Mouse (Mus musculus) kidney, postnatal 25 days (tissue): ENCODE results near the gene Mcrip2.
A peak's percentile ranks its signal among the peaks of the same experiment; 100 is the strongest.

ENCODE experiments used
- DNase-seq, 2 experiments: peaks; one replicate each; pipeline ENCODE4 v3.0.0; 2021; ENCODE audit warnings: mixed read lengths in 2 of 2

Gene Mcrip2

GRCm38 (mm10) chr17:25833291-25833663 is 35.3 kb downstream of the Mcrip2 start, which contains the start of gene Stub1:
TSS of gene Stub1 (minus strand) at chr17:25833404.
- DNase-seq: peak; percentile 96 to 98

DNA sequence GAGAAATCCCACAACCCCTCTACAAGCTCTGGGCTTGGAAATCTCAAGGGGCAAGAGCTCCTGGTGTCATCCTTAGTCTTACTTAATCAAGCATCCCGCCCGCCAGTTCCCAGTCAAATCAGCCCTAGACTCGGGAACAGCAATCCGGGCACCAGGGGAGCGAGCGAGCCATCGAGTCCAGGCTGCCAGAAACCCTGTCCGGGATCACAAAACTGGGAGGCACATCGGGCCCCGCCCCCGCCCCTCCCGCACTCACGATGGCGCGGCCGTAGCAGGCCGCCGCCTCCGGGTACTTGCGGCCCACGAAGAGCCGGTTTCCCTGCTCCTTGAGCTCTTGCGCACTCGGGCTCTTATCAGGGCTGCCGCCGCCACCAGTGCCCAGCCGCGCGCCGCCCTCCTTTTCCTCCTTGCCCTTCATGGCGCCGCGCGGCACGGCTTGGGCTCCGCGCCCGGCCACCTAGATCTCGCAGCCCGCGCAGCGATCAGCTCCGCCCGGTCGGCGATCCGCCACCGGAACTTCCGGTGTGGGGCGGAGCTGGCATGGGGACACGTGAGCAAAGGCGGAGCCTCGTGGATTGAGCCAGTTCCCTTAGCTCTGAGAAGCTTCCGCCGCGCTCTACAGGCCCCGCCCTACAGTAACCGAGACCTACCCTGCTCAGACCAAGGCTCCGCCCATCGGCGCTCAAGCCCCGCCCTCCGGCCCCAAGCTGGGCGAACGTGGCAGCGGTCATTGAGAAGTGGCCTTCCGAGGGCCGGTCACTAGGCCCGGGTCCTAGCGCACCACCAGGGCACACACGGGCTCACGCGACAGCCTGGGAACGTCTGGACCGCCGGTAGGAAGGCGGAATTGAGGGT is 35.9 kb downstream of the Mcrip2 start:
- DNase-seq: peak; percentile 100

GRCm38 (mm10) chr17:25831451-25832281 is 36.9 kb downstream of the Mcrip2 start:
- peak; percentile 59 to 72 for DNase-seq

DNA sequence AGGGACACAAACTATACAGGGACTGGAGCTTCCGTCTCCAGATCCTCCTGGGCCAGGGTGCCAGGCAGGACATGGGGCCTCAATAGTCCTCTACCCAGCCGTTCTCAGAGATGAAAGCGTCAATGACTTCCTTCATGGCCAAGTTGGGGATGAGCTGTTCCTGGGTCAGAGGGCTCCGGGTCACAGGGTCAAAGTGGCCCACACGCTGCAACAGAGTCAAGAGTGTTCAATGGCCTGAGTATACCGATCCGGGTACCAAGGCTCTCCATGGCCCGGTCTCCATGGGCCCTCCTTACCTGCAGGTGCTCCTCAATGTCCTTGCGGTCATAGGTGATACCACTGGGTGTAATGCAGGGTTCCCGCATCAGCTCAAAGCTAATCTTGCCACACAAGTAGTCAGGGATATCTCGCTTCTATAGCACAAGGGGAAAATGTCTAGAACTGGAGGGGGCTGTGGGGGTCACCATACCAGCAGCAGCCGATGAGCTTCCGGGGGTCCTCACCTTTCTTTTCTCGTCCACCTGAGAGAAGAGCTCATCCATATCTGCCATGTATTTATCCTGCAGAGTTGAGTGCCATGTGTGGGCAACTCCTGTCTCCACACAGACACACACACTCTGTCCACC is 37.6 kb downstream of the Mcrip2 start:
- DNase-seq: peak in 1 of 2 experiments; percentile 57

DNA sequence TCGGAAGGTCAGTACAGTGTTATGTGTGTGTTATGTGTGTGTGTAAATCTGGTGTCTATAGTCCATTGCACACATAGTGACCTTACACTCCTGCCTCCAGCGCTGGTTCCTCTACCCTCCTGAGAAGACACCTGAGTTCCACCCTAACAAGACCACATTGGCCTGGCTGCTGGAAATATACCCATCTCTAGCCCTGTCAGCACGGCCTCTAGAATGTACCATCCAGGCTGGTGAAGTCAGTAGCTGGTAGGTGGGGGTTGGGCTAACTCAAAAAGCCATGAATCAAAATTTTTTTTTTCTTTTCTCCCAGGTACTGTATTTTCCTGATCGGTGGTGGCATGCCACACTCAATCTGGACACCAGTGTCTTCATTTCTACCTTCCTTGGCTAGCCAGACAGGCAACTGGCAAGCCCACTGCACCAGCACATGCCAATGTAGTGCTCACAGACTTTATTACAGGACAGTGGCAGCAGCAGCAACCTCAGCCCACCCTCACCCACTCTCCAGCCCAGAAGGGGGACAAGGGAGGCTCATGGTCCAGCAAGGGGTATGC is 38.3 kb downstream of the Mcrip2 start:
- DNase-seq: peak in 1 of 2 experiments; percentile 38

GRCm38 (mm10) chr17:25829558-25830017 is 39.0 kb downstream of the Mcrip2 start:
- peak in 1 of 2 experiments; percentile 52 for DNase-seq

DNA sequence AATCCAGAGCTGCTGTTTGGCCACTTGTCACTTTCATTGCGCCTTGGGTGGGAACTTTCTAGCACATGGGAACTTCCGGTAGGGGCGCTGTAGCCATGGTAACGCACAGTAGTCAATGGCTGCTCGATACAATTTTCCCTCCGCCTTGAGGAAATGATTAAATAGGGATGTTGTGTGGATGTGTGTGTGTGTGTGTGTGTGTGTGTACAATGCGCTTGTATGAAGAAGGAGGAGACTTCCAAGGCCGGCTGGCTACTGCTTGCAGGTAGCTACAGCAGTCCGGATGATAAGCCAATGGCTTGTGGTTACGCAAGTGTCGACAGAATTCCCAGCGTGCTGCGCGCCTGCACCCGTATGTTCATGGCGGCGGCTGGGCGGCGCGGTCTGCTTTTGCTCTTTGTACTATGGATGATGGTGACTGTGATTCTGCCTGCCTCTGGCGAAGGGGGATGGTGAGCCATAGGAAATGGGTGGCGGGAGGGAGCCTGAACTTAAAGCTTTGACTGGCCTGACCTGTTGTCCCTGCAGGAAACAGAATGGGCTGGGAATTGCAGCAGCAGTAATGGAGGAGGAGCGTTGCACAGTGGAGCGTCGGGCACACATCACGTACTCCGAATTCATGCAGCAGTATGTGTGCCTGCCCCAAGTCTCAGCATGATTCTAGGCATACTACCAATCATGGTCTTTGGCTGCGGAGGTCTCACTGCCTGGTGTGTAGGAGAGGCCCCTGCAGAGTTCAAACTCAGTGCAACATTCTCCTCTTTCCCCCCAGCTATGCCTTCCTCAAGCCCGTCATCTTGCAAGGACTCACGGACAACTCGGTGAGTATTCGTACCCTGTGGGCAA is 39.6 kb downstream of the Mcrip2 start, which contains the start of gene Jmjd8:
Jmjd8 (plus strand) TSS at position 156 of the 846 bp plus-strand sequence.
- DNase-seq: peak; percentile 87 to 92

DNA sequence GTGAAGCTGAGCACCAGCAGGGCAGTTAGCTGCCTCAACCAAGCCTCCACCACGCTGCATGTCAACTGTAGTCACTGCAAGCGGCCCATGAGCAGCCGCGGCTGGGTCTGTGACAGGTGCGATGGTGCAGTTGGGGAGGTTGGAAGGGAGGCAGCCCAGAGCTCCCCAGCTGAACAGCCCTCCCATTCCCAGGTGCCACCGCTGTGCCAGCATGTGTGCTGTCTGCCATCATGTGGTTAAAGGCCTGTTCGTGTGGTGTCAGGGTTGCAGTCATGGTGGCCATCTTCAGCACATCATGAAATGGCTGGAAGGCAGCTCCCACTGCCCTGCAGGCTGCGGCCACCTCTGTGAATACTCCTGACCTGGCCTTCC is 40.4 kb downstream of the Mcrip2 start:
- DNase-seq: peak in 1 of 2 experiments; percentile 53

DNA sequence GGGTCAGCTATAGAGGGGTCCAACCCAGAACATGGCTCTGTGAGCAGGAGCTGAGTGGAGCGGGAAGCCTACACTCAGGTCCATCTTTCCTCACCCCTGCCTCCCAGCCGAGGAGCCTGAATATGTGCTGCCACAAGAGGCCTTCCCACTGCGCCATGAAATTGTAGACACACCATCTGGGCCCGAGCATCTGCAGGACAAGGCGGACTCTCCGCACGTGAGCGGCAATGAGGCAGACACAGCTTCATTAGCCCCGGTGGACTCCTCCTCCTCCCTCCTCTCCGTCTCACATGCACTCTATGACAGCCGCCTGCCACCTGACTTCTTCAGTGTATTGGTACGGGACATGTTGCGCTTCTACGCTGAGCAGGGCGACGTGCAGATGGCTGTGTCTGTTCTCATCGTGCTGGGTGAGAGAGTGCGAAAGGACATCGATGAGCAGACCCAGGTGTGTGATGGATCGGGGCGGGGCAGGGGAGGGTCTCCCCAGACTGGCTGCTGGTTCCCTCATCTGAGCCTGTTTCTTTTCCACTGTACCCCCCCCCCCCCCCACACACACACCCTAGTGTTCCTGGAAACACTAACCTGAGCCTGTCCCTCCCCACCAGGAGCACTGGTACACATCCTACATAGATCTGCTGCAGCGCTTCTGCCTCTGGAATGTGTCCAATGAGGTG is 40.9 kb downstream of the Mcrip2 start:
- peak in 1 of 2 experiments; percentile 43 for DNase-seq

DNA sequence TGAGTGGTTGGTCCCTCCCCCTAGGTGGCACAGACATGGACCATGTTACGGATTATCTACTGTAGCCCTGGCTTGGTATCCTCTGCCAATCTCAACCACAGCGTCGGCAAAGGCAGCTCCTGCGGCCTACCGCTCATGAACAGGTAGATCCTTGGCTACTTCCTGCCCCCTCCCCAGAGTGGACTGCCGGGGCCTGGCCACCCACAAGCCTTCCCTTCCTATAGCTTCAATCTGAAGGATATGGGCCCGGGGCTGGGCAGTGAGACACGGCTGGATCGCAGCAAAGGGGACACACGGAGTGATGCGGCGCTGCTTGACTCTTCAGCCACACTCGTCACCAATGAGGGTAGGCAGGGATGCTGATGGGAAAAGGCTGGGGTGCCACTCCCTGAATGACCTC is 41.6 kb downstream of the Mcrip2 start:
- peak in 1 of 2 experiments; percentile 40 for DNase-seq

GRCm38 (mm10) chr17:25825984-25826570 is 42.5 kb downstream of the Mcrip2 start:
- DNase-seq: peak in 1 of 2 experiments; percentile 44

GRCm38 (mm10) chr17:25825311-25825710 is 43.3 kb downstream of the Mcrip2 start:
- DNase-seq: no peak

DNA sequence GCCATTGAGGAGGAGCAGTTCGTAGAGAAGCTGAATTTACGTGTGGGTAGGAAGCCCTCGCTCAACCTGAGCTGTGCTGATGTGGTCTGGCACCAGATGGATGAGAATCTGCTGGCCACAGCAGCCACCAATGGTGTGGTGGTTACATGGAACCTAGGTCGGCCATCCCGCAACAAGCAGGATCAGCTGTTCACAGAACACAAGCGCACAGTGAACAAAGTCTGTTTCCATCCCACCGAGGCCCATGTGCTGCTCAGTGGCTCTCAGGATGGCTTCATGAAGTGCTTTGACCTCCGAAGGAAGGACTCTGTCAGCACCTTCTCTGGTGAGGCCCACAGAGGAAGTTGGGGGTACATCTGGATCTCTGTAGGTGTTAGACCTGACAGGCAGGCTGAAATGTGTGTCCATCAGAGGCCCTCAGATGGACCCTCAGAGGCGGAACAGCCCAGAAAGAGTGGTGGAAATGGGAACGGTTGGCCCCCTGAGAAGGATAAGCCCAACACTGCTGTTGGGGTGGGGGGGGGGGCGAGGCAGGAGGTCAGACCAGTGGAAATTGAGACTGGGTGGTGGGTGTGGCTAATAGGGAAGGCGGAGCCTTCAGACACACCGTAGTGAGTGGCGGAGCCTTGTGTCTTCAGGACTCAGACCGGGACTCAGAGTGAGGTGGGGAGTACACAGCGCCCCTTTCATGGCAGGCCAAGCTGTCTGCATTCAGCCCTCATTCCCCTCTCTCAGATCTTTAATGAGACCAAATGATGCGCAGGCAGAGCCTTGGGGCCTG is 44.0 kb downstream of the Mcrip2 start:
- peak in 1 of 2 experiments; percentile 37 for DNase-seq

DNA sequence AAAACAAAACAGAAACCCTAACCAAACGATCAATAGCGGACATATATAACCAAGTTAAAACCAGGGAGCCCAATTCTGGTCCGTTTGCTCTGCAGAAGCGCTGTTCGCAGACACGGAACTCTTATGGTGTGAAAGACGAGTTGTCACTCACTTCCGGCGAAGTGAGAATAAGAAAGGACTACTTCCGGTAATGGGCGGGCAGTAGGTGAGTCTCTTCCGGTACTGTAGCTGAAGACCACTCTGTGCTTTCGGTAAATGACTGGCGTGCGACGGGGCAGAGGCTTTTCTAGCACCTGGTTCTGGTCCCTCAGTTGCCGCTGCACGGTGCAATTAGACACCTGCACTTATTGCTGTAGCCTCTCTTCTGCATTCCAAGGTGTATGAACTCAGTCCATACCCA is 45.1 kb downstream of the Mcrip2 start, which contains the start of gene Wdr24:
Wdr24 (plus strand) TSS at position 176 of the 400 bp plus-strand sequence.
- peak; percentile 77 to 83 for DNase-seq

DNA sequence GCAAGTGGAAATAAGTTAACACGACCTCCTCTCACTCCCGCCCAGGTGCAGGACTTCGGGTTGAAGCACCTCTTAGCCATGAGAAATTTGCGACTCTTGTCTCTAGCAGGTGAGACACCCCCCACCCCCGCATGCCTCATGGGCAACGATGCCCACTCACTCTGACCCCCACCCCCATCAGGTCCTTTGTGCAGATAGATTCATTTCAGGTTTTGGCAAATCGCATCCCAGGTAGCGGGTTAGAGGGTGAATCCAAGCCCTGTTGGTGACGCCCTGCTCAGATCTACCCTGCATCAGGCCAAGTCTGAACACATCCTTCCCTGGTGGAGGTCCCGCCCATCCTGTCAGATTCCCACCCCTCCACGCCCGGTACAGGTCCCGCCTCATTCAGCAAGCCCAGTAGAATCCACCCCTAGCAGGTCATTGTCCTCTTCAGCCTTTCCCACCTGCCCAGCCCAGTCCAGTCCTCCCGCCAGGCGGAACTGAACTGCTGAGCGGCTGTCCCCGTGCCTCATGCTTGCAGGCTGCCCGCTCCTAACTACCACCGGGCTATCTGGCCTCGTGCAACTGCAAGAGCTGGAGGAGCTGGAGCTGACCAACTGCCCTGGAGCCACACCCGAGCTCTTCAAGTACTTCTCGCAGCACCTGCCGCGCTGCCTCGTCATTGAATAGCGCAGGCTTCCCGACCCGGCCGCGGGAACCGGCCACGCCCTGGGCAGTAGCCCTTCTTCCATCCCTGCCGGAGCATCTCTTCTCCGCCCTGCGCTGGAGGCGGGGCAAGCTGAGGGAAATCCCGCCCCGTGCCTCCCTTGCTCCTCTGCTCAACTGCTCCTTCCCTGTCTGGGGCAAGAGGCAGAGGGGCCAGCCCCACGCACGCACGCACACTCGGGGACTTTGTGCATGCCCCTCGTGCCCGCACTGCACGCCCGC is 49.4 kb downstream of the Mcrip2 start:
- peak in 1 of 2 experiments; percentile 51 for DNase-seq

DNA sequence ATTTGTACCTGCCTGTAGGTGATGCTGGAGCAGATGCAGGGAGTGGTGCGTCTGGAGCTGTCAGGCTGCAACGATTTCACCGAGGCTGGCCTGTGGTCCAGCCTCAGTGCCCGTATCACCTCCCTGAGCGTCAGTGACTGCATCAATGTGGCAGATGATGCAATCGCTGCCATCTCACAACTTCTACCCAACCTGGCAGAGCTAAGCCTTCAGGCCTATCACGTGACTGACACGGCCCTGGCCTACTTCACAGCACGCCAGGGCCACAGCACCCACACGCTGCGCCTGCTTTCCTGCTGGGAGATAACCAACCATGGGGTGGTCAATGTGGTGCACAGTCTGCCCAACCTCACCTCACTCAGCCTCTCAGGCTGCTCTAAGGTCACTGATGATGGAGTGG is 50.9 kb downstream of the Mcrip2 start:
- DNase-seq: peak in 1 of 2 experiments; percentile 26
